Mouse (Mus musculus) heart, postnatal 14 days (tissue): Measurements from ENCODE around the gene Slc47a2. TPM values are rescaled to one million over a fixed set of nuclear protein-coding genes. Genes with fewer than 3 reads are reported as not detected.
"Not testable (repeated sequence)": the region's sequence is repeated elsewhere in the genome, so short reads cannot be mapped to it uniquely, and the experiment has no call there.

Experiments used
- DNase-seq, 2 experiments: peaks; one replicate each; pipeline ENCODE4 v3.0.0; 2021 to 2022
- intact Hi-C: fragments of 180-260 bp; cut with DNase I; formaldehyde crosslinking; loops from one replicate; pipeline ENCODE4 v1.15.1; 2025
- total RNA-seq, 2 experiments: library from RNA; stranded (reverse); gene quantifications; 2 replicates each; pipeline ENCODE4 v1.2.3; 2021

Gene Slc47a2
- total RNA-seq, 2 experiments from 2014 or later = not detected

- peak; percentile 68 to 80 for DNase-seq
- intact Hi-C loops = loop anchor here (1.0 to 10.0 kb wide), 4 partner anchors 39 to 275 kb away; partner anchors contain the start of gene B9d1
Observed at GRCm38 (mm10) chr11:61349337-61349736, 6.7 kb upstream of the Slc47a2 start.

- intact Hi-C loops = loop anchor here (5.0 to 10.0 kb wide), 2 partner anchors 161 to 279 kb away; partner anchors contain the start of gene B9d1
- DNase-seq = no peak
Observed at GRCm38 (mm10) chr11:61346133-61346532, 3.5 kb upstream of the Slc47a2 start.

GRCm38 (mm10) chr11:61341971-61342370, 689 bp downstream of the Slc47a2 start:
- no peak for DNase-seq
- intact Hi-C loops = loop anchor here (10.0 kb wide), 1 partner anchor 283 kb away; no protein-coding TSS in a partner anchor

- intact Hi-C loops = loop anchor here (10.0 kb wide), 1 partner anchor 284 kb away; no protein-coding TSS in a partner anchor
- DNase-seq = no peak
Observed at GRCm38 (mm10) chr11:61341233-61341632, 1.4 kb downstream of the Slc47a2 start.

GRCm38 (mm10) chr11:61340374-61340773, 2.3 kb downstream of the Slc47a2 start:
- intact Hi-C loops = loop anchor here (10.0 kb wide), 1 partner anchor 284 kb away; no protein-coding TSS in a partner anchor
- DNase-seq = no peak

GRCm38 (mm10) chr11:61337586-61337985, 5.1 kb downstream of the Slc47a2 start:
- intact Hi-C loops = loop anchor here (5.0 kb wide), 2 partner anchors 105 to 140 kb away; no protein-coding TSS in a partner anchor
- DNase-seq = no peak

GRCm38 (mm10) chr11:61320904-61321687, 21.6 kb downstream of the Slc47a2 start:
- intact Hi-C loops = no loop called here
- DNase-seq = no peak

- DNase-seq = no peak
- intact Hi-C loops = loop anchor here (5.0 kb wide), 1 partner anchor 73 kb away; no protein-coding TSS in a partner anchor
Observed at GRCm38 (mm10) chr11:61319923-61320567, 22.6 kb downstream of the Slc47a2 start.

GRCm38 (mm10) chr11:61319233-61319922, 23.3 kb downstream of the Slc47a2 start:
- DNase-seq = peak in 1 of 2 experiments; percentile 40
- intact Hi-C loops = loop anchor here (5.0 kb wide), 1 partner anchor 72 kb away; no protein-coding TSS in a partner anchor

GRCm38 (mm10) chr11:61316864-61317263, 25.8 kb downstream of the Slc47a2 start:
- intact Hi-C loops = loop anchor here (5.0 kb wide), 1 partner anchor 70 kb away; no protein-coding TSS in a partner anchor
- DNase-seq = no peak

GRCm38 (mm10) chr11:61310321-61310720, 32.3 kb downstream of the Slc47a2 start:
- no peak for DNase-seq
- intact Hi-C loops = no loop called here

- no peak for DNase-seq
- intact Hi-C loops = no loop called here
Observed at GRCm38 (mm10) chr11:61309831-61310230, 32.8 kb downstream of the Slc47a2 start.

- intact Hi-C loops = no loop called here
- no peak for DNase-seq
Observed at GRCm38 (mm10) chr11:61307795-61308194, 34.9 kb downstream of the Slc47a2 start.

GRCm38 (mm10) chr11:61305377-61305776, 37.3 kb downstream of the Slc47a2 start:
- DNase-seq = peak in 1 of 2 experiments; percentile 58
- intact Hi-C loops = no loop called here

- DNase-seq, intact Hi-C loops: not testable (repeated sequence)
Observed at GRCm38 (mm10) chr11:61304535-61304934, 38.1 kb downstream of the Slc47a2 start.

- intact Hi-C loops = no loop called here
Observed at GRCm38 (mm10) chr11:61300716-61301392, 41.8 kb downstream of the Slc47a2 start.

GRCm38 (mm10) chr11:61300205-61300604, 42.5 kb downstream of the Slc47a2 start:
- intact Hi-C loops = no loop called here

More at GRCm38 (mm10) chr11:61300716-61301392, 41.8 kb downstream of the Slc47a2 start:
- peak; percentile 31 to 39 for DNase-seq

GRCm38 (mm10) chr11:61297901-61298300, 44.8 kb downstream of the Slc47a2 start:
- no peak for DNase-seq
- intact Hi-C loops = no loop called here

More at GRCm38 (mm10) chr11:61300205-61300604, 42.5 kb downstream of the Slc47a2 start:
- no peak for DNase-seq

GRCm38 (mm10) chr11:61297326-61297725, 45.3 kb downstream of the Slc47a2 start:
- DNase-seq = no peak
- intact Hi-C loops = no loop called here

- DNase-seq = no peak
- intact Hi-C loops = no loop called here
Observed at GRCm38 (mm10) chr11:61296556-61296955, 46.1 kb downstream of the Slc47a2 start.
